Comparison of ENCODE assay signal across 21 mouse cellular contexts in the genomic region with DNA sequence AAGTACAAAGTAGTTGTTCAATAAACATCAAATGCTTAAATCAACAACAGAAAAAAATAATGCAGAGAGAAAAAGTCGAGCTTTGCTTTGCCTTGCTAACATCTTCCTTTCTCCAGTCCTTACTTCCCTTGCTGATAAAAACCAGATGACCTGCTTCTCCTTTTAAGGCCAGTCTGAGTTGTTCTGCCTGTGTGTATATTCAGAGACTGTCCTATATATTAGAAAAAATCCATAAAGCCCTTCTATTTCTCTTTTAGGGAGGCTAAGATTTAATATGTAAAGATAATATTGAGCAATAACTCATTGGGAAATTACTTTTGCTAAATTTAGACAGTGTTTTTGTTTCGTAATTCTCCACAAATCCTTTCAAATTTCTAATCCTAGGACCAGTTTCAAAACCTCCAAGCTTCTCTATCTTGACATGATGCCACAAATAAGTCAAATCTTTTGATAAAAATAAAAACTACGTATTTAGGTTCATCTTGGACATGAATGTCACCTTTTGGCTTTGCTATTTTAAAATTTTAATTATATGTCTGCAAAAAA.
"Had no signal": no experiment of that assay in that cellular context is flagged by ENCODE, and none has a peak within 500 bp of the region (broad histone marks: within the 10 kb centered on the region; RNA-seq: fewer than 3 reads in every experiment).

No protein-coding gene starts in this region.

- H3K36me3 ChIP-seq: kidney, embryonic 15.5 days; liver, embryonic 12.5 days; liver, embryonic 15.5 days; midbrain, embryonic 12.5 days; midbrain, embryonic 15.5 days; neural tube, embryonic 12.5 days; neural tube, embryonic 15.5 days; stomach, embryonic 15.5 days had no signal

- ATAC-seq: liver, embryonic 12.5 days; midbrain, embryonic 15.5 days had no signal

- H3K9ac ChIP-seq: kidney, embryonic 15.5 days; liver, embryonic 12.5 days; liver, embryonic 15.5 days; midbrain, embryonic 12.5 days; midbrain, embryonic 15.5 days; neural tube, embryonic 12.5 days; neural tube, embryonic 15.5 days; stomach, embryonic 15.5 days had no signal

- H3K27me3 ChIP-seq: kidney, embryonic 15.5 days; liver, embryonic 12.5 days; liver, embryonic 15.5 days; midbrain, embryonic 12.5 days; midbrain, embryonic 15.5 days; neural tube, embryonic 12.5 days; neural tube, embryonic 15.5 days; stomach, embryonic 15.5 days had no signal

- DNase-seq: kidney, adult 11 months; kidney, adult 8-10 months; kidney, postnatal 10 days; kidney, postnatal 36 days; layer of hippocampus, postnatal 36 days; lung, adult 18-20 months; lung, postnatal 14 days; lung, postnatal 4 days; right cerebral cortex, adult 18-20 months; right cerebral cortex, postnatal 14 days; thymus, adult 18-20 months; thymus, postnatal 36 days had no signal

- H3K4me1 ChIP-seq: kidney, embryonic 15.5 days; liver, embryonic 12.5 days; liver, embryonic 15.5 days; midbrain, embryonic 12.5 days; midbrain, embryonic 15.5 days; neural tube, embryonic 12.5 days; neural tube, embryonic 15.5 days; stomach, embryonic 15.5 days had no signal

- H3K27ac ChIP-seq: kidney, embryonic 15.5 days; left cerebral cortex, adult 2 months; liver, embryonic 12.5 days; liver, embryonic 15.5 days; midbrain, embryonic 12.5 days; midbrain, embryonic 15.5 days; neural tube, embryonic 12.5 days; neural tube, embryonic 15.5 days; stomach, embryonic 15.5 days had no signal

- H3K4me3 ChIP-seq: kidney, embryonic 15.5 days; left cerebral cortex, adult 2 months; liver, embryonic 12.5 days; liver, embryonic 15.5 days; midbrain, embryonic 12.5 days; midbrain, embryonic 15.5 days; neural tube, embryonic 12.5 days; neural tube, embryonic 15.5 days; stomach, embryonic 15.5 days had no signal

- H3K4me2 ChIP-seq: kidney, embryonic 15.5 days; liver, embryonic 12.5 days; liver, embryonic 15.5 days; midbrain, embryonic 12.5 days; midbrain, embryonic 15.5 days; neural tube, embryonic 12.5 days; neural tube, embryonic 15.5 days; stomach, embryonic 15.5 days had no signal

- H3K9me3 ChIP-seq: kidney, embryonic 15.5 days; liver, embryonic 12.5 days; liver, embryonic 15.5 days; midbrain, embryonic 12.5 days; midbrain, embryonic 15.5 days; neural tube, embryonic 12.5 days; neural tube, embryonic 15.5 days; stomach, embryonic 15.5 days had no signal
